Mouse (Mus musculus): ENCODE results near the gene D630045J12Rik. TPM values are rescaled to one million over a fixed set of nuclear protein-coding genes. Genes with fewer than 3 reads are reported as not detected.

The D630045J12Rik gene
- polyA plus RNA-seq, 2 experiments = 0.10 to 0.31 TPM

DNA sequence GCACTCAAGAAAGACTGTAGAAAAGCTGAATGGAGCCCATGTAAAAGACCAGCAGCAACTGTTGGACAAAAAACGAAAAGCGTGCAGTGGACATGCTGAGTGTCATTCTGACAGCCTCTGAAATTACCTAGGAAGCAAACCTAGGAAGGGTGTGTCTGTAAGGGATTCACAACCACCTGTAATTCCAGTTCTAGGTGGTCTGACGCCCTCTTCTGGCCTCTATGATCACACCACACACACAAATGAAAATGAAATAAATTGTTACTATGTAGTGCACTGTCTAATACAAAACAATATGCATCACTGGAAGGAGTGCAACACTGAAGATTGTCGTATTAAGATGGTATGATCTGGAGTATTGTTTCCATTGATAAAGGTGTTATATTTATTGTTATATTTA is 8.1 kb upstream of the D630045J12Rik start:
- Histone ChIP-seq H3K4me2 (ENCODE audit: low read depth) (no peak overlapping the region), H3K27me3 (ENCODE audit: control insufficient read depth, insufficient read depth, low read length) (no peaks in the 10 kb centered on the region), H3K9ac (replicated peaks) (no peak overlapping the region), H3K27ac (no peak overlapping the region), H3K9me3 (ENCODE audit: control insufficient read depth, low read length) (no peaks in the 10 kb centered on the region), H3K4me1 (replicated peaks; ENCODE audit: control insufficient read depth in 2 of 2, insufficient read depth in 2 of 2, low read length in 1 of 2) (no peaks in the 10 kb centered on the region; a peak in 1 of 4 replicates), H3K4me3 (ENCODE audit: insufficient read depth in 1 of 2, low read depth in 2 of 2, low read length in 2 of 2) (no peak overlapping the region), H3K36me3 (replicated peaks; ENCODE audit: control insufficient read depth, insufficient read depth, low read depth) (no peaks in the 10 kb centered on the region)
- DNase-seq (ENCODE audit: low read depth in 3 of 3, low spot score in 3 of 3) = no peak
- no peak for ATAC-seq (ENCODE audit: insufficient read depth)
- WGBS (ENCODE audit: insufficient replicate concordance) = 55% methylated on average over 4 of the region's 4 CpGs
- TF ChIP-seq CTCF (IDR thresholded peaks at IDR 0.05; ENCODE audit: low read depth) (no peak), EP300 (IDR thresholded peaks at IDR 0.05; ENCODE audit: low read depth) (no peak)

- no peak overlapping the region for H3K9ac ChIP-seq (replicated peaks)
- no peak overlapping the region for H3K4me3 ChIP-seq (ENCODE audit: insufficient read depth in 1 of 2, low read depth in 2 of 2, low read length in 2 of 2)
- DNase-seq (ENCODE audit: low read depth in 3 of 3, low spot score in 3 of 3) (no peak), ATAC-seq (ENCODE audit: insufficient read depth) (no peak)
- H3K27me3 ChIP-seq (ENCODE audit: control insufficient read depth, insufficient read depth, low read length) = peaks cover 23% of the 10 kb centered on the region
- TF ChIP-seq EP300 (IDR thresholded peaks at IDR 0.05; ENCODE audit: low read depth) (no peak), CTCF (IDR thresholded peaks at IDR 0.05; ENCODE audit: low read depth) (no peak)
- no peaks in the 10 kb centered on the region for H3K36me3 ChIP-seq (replicated peaks; ENCODE audit: control insufficient read depth, insufficient read depth, low read depth)
- H3K4me1 ChIP-seq (replicated peaks; ENCODE audit: control insufficient read depth in 2 of 2, insufficient read depth in 2 of 2, low read length in 1 of 2) = peaks cover 0 to 3% of the 10 kb centered on the region in 2 experiments; a peak in 3 of 4 replicates
- no peak overlapping the region for H3K27ac ChIP-seq
- H3K4me2 ChIP-seq (ENCODE audit: low read depth) = no peak overlapping the region
- WGBS (ENCODE audit: insufficient replicate concordance) = 68% methylated on average over 8 of the region's 8 CpGs
- no peaks in the 10 kb centered on the region for H3K9me3 ChIP-seq (ENCODE audit: control insufficient read depth, low read length)
These were observed 3.7 kb upstream of the D630045J12Rik start for GRCm38 (mm10) chr6:38257506-38257905.

GRCm38 (mm10) chr6:38256793-38257192 is 3.0 kb upstream of the D630045J12Rik start:
- no peak for TF ChIP-seq EP300 (IDR thresholded peaks at IDR 0.05; ENCODE audit: low read depth)
- 14% methylated on average over 4 of the region's 4 CpGs for WGBS (ENCODE audit: insufficient replicate concordance)

GRCm38 (mm10) chr6:38255794-38256193 is 2.0 kb upstream of the D630045J12Rik start:
- H3K4me3 ChIP-seq (ENCODE audit: insufficient read depth in 1 of 2, low read depth in 2 of 2, low read length in 2 of 2) = no peak overlapping the region
- no peaks in the 10 kb centered on the region for H3K9me3 ChIP-seq (ENCODE audit: control insufficient read depth, low read length)
- H3K36me3 ChIP-seq (replicated peaks; ENCODE audit: control insufficient read depth, insufficient read depth, low read depth) = no peaks in the 10 kb centered on the region
- no peak overlapping the region for H3K27ac ChIP-seq
- peaks cover 25% of the 10 kb centered on the region for H3K27me3 ChIP-seq (ENCODE audit: control insufficient read depth, insufficient read depth, low read length)
- 68% methylated on average over 2 of the region's 2 CpGs for WGBS (ENCODE audit: insufficient replicate concordance)
- peaks cover 0 to 3% of the 10 kb centered on the region in 2 experiments; a peak in 3 of 4 replicates for H3K4me1 ChIP-seq (replicated peaks; ENCODE audit: control insufficient read depth in 2 of 2, insufficient read depth in 2 of 2, low read length in 1 of 2)
- DNase-seq (ENCODE audit: low read depth in 3 of 3, low spot score in 3 of 3) (no peak), ATAC-seq (ENCODE audit: insufficient read depth) (no peak)
- no peak for TF ChIP-seq CTCF (IDR thresholded peaks at IDR 0.05; ENCODE audit: low read depth)
- TF ChIP-seq EP300 (IDR thresholded peaks at IDR 0.05; ENCODE audit: low read depth) = no peak
- H3K4me2 ChIP-seq (ENCODE audit: low read depth) = no peak overlapping the region
- no peak overlapping the region for H3K9ac ChIP-seq (replicated peaks)

More at GRCm38 (mm10) chr6:38256793-38257192, 3.0 kb upstream of the D630045J12Rik start:
- Histone ChIP-seq H3K27me3 (ENCODE audit: control insufficient read depth, insufficient read depth, low read length) (peaks cover 25% of the 10 kb centered on the region), H3K4me3 (ENCODE audit: insufficient read depth in 1 of 2, low read depth in 2 of 2, low read length in 2 of 2) (no peak overlapping the region), H3K9ac (replicated peaks) (no peak overlapping the region), H3K27ac (no peak overlapping the region), H3K4me2 (ENCODE audit: low read depth) (no peak overlapping the region), H3K9me3 (ENCODE audit: control insufficient read depth, low read length) (no peaks in the 10 kb centered on the region), H3K36me3 (replicated peaks; ENCODE audit: control insufficient read depth, insufficient read depth, low read depth) (no peaks in the 10 kb centered on the region), H3K4me1 (replicated peaks; ENCODE audit: control insufficient read depth in 2 of 2, insufficient read depth in 2 of 2, low read length in 1 of 2) (peaks cover 0 to 3% of the 10 kb centered on the region in 2 experiments; a peak in 3 of 4 replicates)
- DNase-seq (ENCODE audit: low read depth in 3 of 3, low spot score in 3 of 3) (no peak), ATAC-seq (ENCODE audit: insufficient read depth) (no peak)

GRCm38 (mm10) chr6:38252766-38253735 is 758 bp downstream of the D630045J12Rik start:
- ATAC-seq (ENCODE audit: insufficient read depth) (no peak), DNase-seq (ENCODE audit: low read depth in 3 of 3, low spot score in 3 of 3) (no peak)
- peak overlapping the region; percentile 42; the same call in 1 of the 2 replicates for H3K9ac ChIP-seq (replicated peaks)
- H3K4me1 ChIP-seq (replicated peaks; ENCODE audit: control insufficient read depth in 2 of 2, insufficient read depth in 2 of 2, low read length in 1 of 2) = peaks cover 0 to 3% of the 10 kb centered on the region in 2 experiments; a peak in 3 of 4 replicates
- WGBS (ENCODE audit: insufficient replicate concordance) = 21% methylated on average over 19 of the region's 19 CpGs
- H3K36me3 ChIP-seq (replicated peaks; ENCODE audit: control insufficient read depth, insufficient read depth, low read depth) = no peaks in the 10 kb centered on the region
- TF ChIP-seq EP300 (IDR thresholded peaks at IDR 0.05; ENCODE audit: low read depth) (no peak), CTCF (IDR thresholded peaks at IDR 0.05; ENCODE audit: low read depth) (no peak)
- H3K27me3 ChIP-seq (ENCODE audit: control insufficient read depth, insufficient read depth, low read length) = peaks cover 25% of the 10 kb centered on the region
- no peak overlapping the region for H3K27ac ChIP-seq
- no peaks in the 10 kb centered on the region for H3K9me3 ChIP-seq (ENCODE audit: control insufficient read depth, low read length)
- H3K4me3 ChIP-seq (ENCODE audit: insufficient read depth in 1 of 2, low read depth in 2 of 2, low read length in 2 of 2) = peak overlapping the region; percentile 51 to 59
- peak overlapping the region; percentile 80 for H3K4me2 ChIP-seq (ENCODE audit: low read depth)
